Mouse (Mus musculus) left cerebral cortex, adult 2 months (tissue): ENCODE results near the gene Nlrp2. TPM values are rescaled to one million over a fixed set of nuclear protein-coding genes. Genes with fewer than 3 reads are reported as not detected.

Source experiments
- DNase-seq, 2 experiments: peaks; one replicate each; pipeline ENCODE4 v3.0.0; 2021 to 2022; ENCODE audit warnings: low spot score in 2 of 2, mixed read lengths in 1 of 2; ENCODE audit errors: extremely low spot score in 1 of 2
- H3K27ac ChIP-seq: fragments of 200-600 bp; 2 replicates; pipeline ENCODE4 v1.8.1; 2022
- H3K4me3 ChIP-seq: fragments of 200-600 bp; 2 replicates; pipeline ENCODE4 v1.8.1; 2022
- CTCF ChIP-seq: fragments of 200-600 bp; IDR thresholded peaks from 2 replicates; pipeline ENCODE4 v1.8.1; 2022; ENCODE audit warnings: antibody characterized with exemption, mild to moderate bottlenecking, moderate library complexity
- intact Hi-C: fragments of 180-260 bp; cut with DNase I; formaldehyde crosslinking; loops from one replicate; pipeline ENCODE4 v1.15.1; 2025
- long read RNA-seq, 2 experiments: library from polyadenylated mRNA; stranded (forward); transcript quantifications; one replicate each; pipeline ENCODE4 v2.0.0; 2021; ENCODE audit warnings: borderline mapping rate in 2 of 2
- total RNA-seq, 2 experiments: library from RNA; stranded (reverse); gene quantifications; 2 replicates each; pipeline ENCODE4 v1.2.3; 2021

Nlrp2 gene
- total RNA-seq, result not detected
- long read RNA-seq, experiment 1, result 0 reads
- long read RNA-seq, experiment 2, result 0 reads

GRCm38 (mm10) chr7:5350935-5351334 lies at the start of gene Nlrp2:
TSS of gene Nlrp2 (minus strand) at chr7:5351035.
- no peak for TF ChIP-seq CTCF
- intact Hi-C loops, result no loop called here
- no peak for DNase-seq
- Histone ChIP-seq H3K27ac (no peak within 1 kb of the TSS), H3K4me3 (no peak within 1 kb of the TSS)

- no peak for TF ChIP-seq CTCF
- DNase-seq, result no peak
- intact Hi-C loops, result loop anchor here (1.0 kb wide), 1 partner anchor 31 kb away; no protein-coding TSS in a partner anchor
- Histone ChIP-seq H3K4me3 (no peak overlapping the region), H3K27ac (no peak overlapping the region)
Measured at GRCm38 (mm10) chr7:5366724-5367123, 15.9 kb upstream of the Nlrp2 start.

GRCm38 (mm10) chr7:5363599-5363998 lies 12.8 kb upstream of the Nlrp2 start:
- H3K4me3 ChIP-seq, result no peak overlapping the region
- DNase-seq, result no peak
- H3K27ac ChIP-seq, result no peak overlapping the region
- TF ChIP-seq CTCF, result no peak
- intact Hi-C loops, result no loop called here

- intact Hi-C loops, result no loop called here
- Histone ChIP-seq H3K4me3 (no peak within 1 kb of the TSS), H3K27ac (no peak within 1 kb of the TSS)
- TF ChIP-seq CTCF, result no peak
- DNase-seq, result no peak
Measured at GRCm38 (mm10) chr7:5350237-5350636, 598 bp downstream of the Nlrp2 start, which contains the start of gene Gm5065. TSS of gene Gm5065 (plus strand) at chr7:5350537.

- no peak for DNase-seq
- no peak overlapping the region for H3K4me3 ChIP-seq
- no peak overlapping the region for H3K27ac ChIP-seq
- intact Hi-C loops, result no loop called here
- no peak for TF ChIP-seq CTCF
Measured at GRCm38 (mm10) chr7:5327511-5327910, 23.3 kb downstream of the Nlrp2 start.

GRCm38 (mm10) chr7:5288281-5288680 lies 62.6 kb downstream of the Nlrp2 start:
- Histone ChIP-seq H3K4me3 (no peak overlapping the region), H3K27ac (no peak overlapping the region)
- intact Hi-C loops, result no loop called here
- TF ChIP-seq CTCF, result no peak
- no peak for DNase-seq

GRCm38 (mm10) chr7:5263051-5263450 lies 87.8 kb downstream of the Nlrp2 start:
- Histone ChIP-seq H3K4me3 (no peak overlapping the region), H3K27ac (no peak overlapping the region)
- no peak for DNase-seq
- no peak for TF ChIP-seq CTCF
- intact Hi-C loops, result no loop called here

Other genes with a start within 250 kb of the Nlrp2 start
- not detected for gene Rfpl4, start 234.1 kb downstream of the Nlrp2 start, total RNA-seq
- under 1 TPM in 1 of 2 experiments, not detected in 1; 0.58 TPM for gene Rasl2-9, start 225.1 kb downstream of the Nlrp2 start, total RNA-seq
- gene Vmn1r55, start 201.4 kb downstream of the Nlrp2 start, total RNA-seq, result not detected
- gene Vmn1r56, start 154.3 kb downstream of the Nlrp2 start, total RNA-seq, result not detected
- not detected for gene Vmn1r57, start 132.5 kb downstream of the Nlrp2 start, total RNA-seq
- not detected for gene Gm5065, start 498 bp downstream of the Nlrp2 start, total RNA-seq
- not detected for gene Vmn1r58, start 62.4 kb upstream of the Nlrp2 start, total RNA-seq
- gene Vmn1r59, start 105.7 kb upstream of the Nlrp2 start, total RNA-seq, result not detected
- gene Vmn2r28, start 142.9 kb upstream of the Nlrp2 start, total RNA-seq, result not detected
- not detected for gene Vmn1r60, start 196.3 kb upstream of the Nlrp2 start, total RNA-seq